Mouse (Mus musculus) liver, postnatal 0 days (tissue): ENCODE measurements at regions not wholly inside any gene's neighbourhood (a gene's known extent, or its start where the extent isn't known, plus 50 kb on each side); places are given as distances from the start of the nearest gene placed in this dataset.

Source experiments
- CTCF ChIP-seq: sonication (generic); IDR thresholded peaks from 2 replicates; pipeline ENCODE4 v1.5.1; 2016; ENCODE audit warnings: antibody characterized with exemption, low read depth
- EP300 ChIP-seq: IDR thresholded peaks from 2 replicates; pipeline ENCODE4 v1.6.1; 2016; ENCODE audit warnings: antibody characterized with exemption, low read depth, mild to moderate bottlenecking

DNA sequence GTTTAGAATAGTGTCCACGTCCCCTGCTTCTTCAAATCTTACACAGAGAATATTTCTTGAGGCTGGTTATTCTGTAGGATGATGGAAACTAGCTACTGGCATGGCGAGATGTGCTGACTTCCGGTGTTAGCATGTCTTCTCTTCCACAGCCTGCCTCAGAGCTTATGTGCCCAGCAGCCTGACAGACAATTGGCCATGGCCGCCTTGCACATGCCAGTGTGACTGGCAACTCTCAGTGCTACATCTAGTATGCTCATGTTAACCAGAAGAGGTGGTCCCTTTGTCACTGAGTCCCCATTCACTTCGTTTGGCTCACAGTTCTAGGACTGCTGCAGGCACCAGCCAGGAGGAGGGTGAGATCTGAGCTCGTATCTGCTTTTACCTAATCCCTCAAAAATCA, 367.0 kb upstream of the Npvf start:
- TF ChIP-seq CTCF, result no peak
- no peak for TF ChIP-seq EP300
